Mouse (Mus musculus) A20 (cell line): ENCODE data around the gene Pik3r6.

Experiments
- DNase-seq: peaks from one replicate; pipeline ENCODE4 v3.0.0-alpha.2; 2011; ENCODE audit warnings: low read depth, low spot score

Pik3r6 gene

GRCm38 (mm10) chr11:68502902-68503629, at the start of gene Pik3r6:
TSS of gene Pik3r6 (plus strand) at chr11:68503019.
- no peak for DNase-seq

- DNase-seq: no peak
These were observed 49.5 kb upstream of the Pik3r6 start for GRCm38 (mm10) chr11:68453301-68453700.

GRCm38 (mm10) chr11:68458086-68458485, 44.7 kb upstream of the Pik3r6 start:
- no peak for DNase-seq

- no peak for DNase-seq
These were observed 43.8 kb upstream of the Pik3r6 start for GRCm38 (mm10) chr11:68459021-68459420.

GRCm38 (mm10) chr11:68459486-68459885, 43.3 kb upstream of the Pik3r6 start:
- no peak for DNase-seq

- DNase-seq: no peak
These were observed 40.1 kb upstream of the Pik3r6 start for GRCm38 (mm10) chr11:68462716-68463115.

- no peak for DNase-seq
These were observed 38.6 kb upstream of the Pik3r6 start for GRCm38 (mm10) chr11:68464260-68464659.

- DNase-seq: no peak
These were observed 37.7 kb upstream of the Pik3r6 start for GRCm38 (mm10) chr11:68465090-68465489.

- no peak for DNase-seq
These were observed 35.4 kb upstream of the Pik3r6 start for GRCm38 (mm10) chr11:68467441-68467840.

GRCm38 (mm10) chr11:68467962-68468612, 34.7 kb upstream of the Pik3r6 start:
- no peak for DNase-seq

- DNase-seq: no peak
These were observed 33.9 kb upstream of the Pik3r6 start for GRCm38 (mm10) chr11:68468886-68469285.

- no peak for DNase-seq
These were observed 30.5 kb upstream of the Pik3r6 start for GRCm38 (mm10) chr11:68472162-68472849.

GRCm38 (mm10) chr11:68474600-68474999, 28.2 kb upstream of the Pik3r6 start:
- DNase-seq: no peak

- no peak for DNase-seq
These were observed 27.1 kb upstream of the Pik3r6 start for GRCm38 (mm10) chr11:68475676-68476075.

GRCm38 (mm10) chr11:68477661-68478060, 25.2 kb upstream of the Pik3r6 start:
- no peak for DNase-seq

- no peak for DNase-seq
These were observed 24.2 kb upstream of the Pik3r6 start for GRCm38 (mm10) chr11:68478574-68478981.

GRCm38 (mm10) chr11:68480660-68481059, 22.2 kb upstream of the Pik3r6 start:
- DNase-seq: no peak

GRCm38 (mm10) chr11:68482001-68482400, 20.8 kb upstream of the Pik3r6 start:
- DNase-seq: no peak

- no peak for DNase-seq
These were observed 19.6 kb upstream of the Pik3r6 start for GRCm38 (mm10) chr11:68483213-68483612.

- DNase-seq: no peak
These were observed 18.4 kb upstream of the Pik3r6 start for GRCm38 (mm10) chr11:68484431-68484830.

GRCm38 (mm10) chr11:68485206-68485942, 17.4 kb upstream of the Pik3r6 start:
- peak; percentile 63 for DNase-seq

GRCm38 (mm10) chr11:68486093-68486492, 16.7 kb upstream of the Pik3r6 start:
- no peak for DNase-seq
